ENCODE assay signal across 8 mouse cellular contexts in the genomic region with DNA sequence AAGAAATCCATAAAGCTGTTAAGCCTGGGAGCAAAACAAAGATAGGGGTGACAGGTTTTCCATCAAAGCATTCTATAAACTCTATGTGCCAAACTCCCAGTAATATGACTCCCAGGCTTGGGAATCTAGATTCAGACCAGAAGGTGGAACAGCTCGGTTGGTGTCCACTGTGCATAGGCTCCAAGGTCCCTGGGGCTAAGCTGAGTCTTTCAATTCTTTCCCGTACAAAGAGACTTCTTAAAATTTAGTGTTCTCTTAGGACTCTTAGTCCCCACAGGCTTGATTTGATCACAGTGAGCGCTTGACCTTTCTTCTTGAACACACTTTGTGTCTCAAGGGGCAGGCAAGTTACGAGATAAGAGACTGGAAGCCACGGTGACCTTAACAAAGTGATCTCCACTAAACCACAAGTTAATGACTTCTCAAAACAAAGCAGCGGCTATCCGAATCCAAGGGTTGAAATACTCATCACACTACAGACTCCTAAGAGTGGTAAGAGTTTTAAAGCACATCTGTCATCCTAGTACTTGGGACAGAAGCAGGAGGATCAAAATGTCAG. TPM values are rescaled to one million over a fixed set of nuclear protein-coding genes. Genes with fewer than 3 reads are reported as not detected.
A peak's percentile ranks its signal among the peaks of the same experiment; 100 is the strongest.
DNase-seq lines count a peak whose midpoint lies in the region; ATAC-seq and TF ChIP-seq lines count a peak whose summit lies in the region.
"Had no signal": no experiment of that assay in that cellular context is flagged by ENCODE, and none has a peak within 500 bp of the region (broad histone marks: within the 10 kb centered on the region; RNA-seq: fewer than 3 reads in every experiment).

No protein-coding gene starts in this region.

- 0 out of 4 replicates have a peak overlapping the region, but pooled peaks of 1 of the 2 experiments have one; percentile 41 for H3K27ac ChIP-seq in heart, embryonic 14.5 days (replicated peaks in 1 of 2; ENCODE audit: control insufficient read depth in 1 of 2, insufficient read depth in 1 of 2, low read depth in 2 of 2, low read length in 2 of 2)
- no peak overlapping the region for H3K27ac ChIP-seq in thymus, adult 2 months (ENCODE audit: control insufficient read depth, insufficient read depth, low read length)
- H3K27ac ChIP-seq: macrophage had no signal

- H3K27me3 ChIP-seq in heart, embryonic 14.5 days (ENCODE audit: control insufficient read depth, insufficient read depth, low read length): peaks cover 9% of the 10 kb centered on the region
- no peaks in the 10 kb centered on the region for H3K27me3 ChIP-seq in thymus, adult 2 months (ENCODE audit: control insufficient read depth, insufficient read depth, low read length)

- peaks cover 6 to 17% of the 10 kb centered on the region in 2 experiments for H3K4me1 ChIP-seq in heart, embryonic 14.5 days (ENCODE audit: control insufficient read depth in 2 of 2, insufficient read depth in 2 of 2, low read length in 2 of 2)
- no peaks in the 10 kb centered on the region for H3K4me1 ChIP-seq in thymus, adult 2 months (replicated peaks; ENCODE audit: control insufficient read depth, insufficient read depth, low read length)

- no peak for TF ChIP-seq CTCF in thymus, adult 2 months (IDR thresholded peaks at IDR 0.05; ENCODE audit: borderline replicate concordance, control insufficient read depth, extremely low read depth, insufficient read depth, low read length, poor library complexity)

- no peaks in the 10 kb centered on the region for H3K9me3 ChIP-seq in heart, embryonic 14.5 days (ENCODE audit: control insufficient read depth, low read length)

- no peak for ATAC-seq in heart, embryonic 14.5 days (ENCODE audit: insufficient number of reproducible peaks, insufficient read depth, low FRiP score, low read depth)
- peak; percentile 28 for ATAC-seq in activated CD4-positive, CD25-positive, alpha-beta regulatory T cell, adult 4 months

- no peak overlapping the region for H3K9ac ChIP-seq in heart, embryonic 14.5 days (ENCODE audit: low read length)

- H3K36me3 ChIP-seq in heart, embryonic 14.5 days (ENCODE audit: control insufficient read depth, insufficient read depth, low read length): no peaks in the 10 kb centered on the region
- H3K36me3 ChIP-seq in thymus, adult 2 months (ENCODE audit: control insufficient read depth, insufficient read depth, low read length): no peaks in the 10 kb centered on the region

- peak overlapping the region; percentile 0; the same call in 1 of the 2 replicates for H3K4me2 ChIP-seq in heart, embryonic 14.5 days (ENCODE audit: low read length)

- 19% methylated on average over 7 of the region's 7 CpGs for WGBS in heart, embryonic 14.5 days
- 72% methylated on average over 7 of the region's 7 CpGs for WGBS in thymus, adult 2 months

- H3K4me3 ChIP-seq in heart, embryonic 14.5 days (ENCODE audit: control insufficient read depth in 1 of 2, insufficient read depth in 1 of 2, low read depth in 1 of 2, low read length in 2 of 2): no peak overlapping the region
- H3K4me3 ChIP-seq in thymus, adult 2 months (ENCODE audit: control insufficient read depth, insufficient read depth, low read length): no peak overlapping the region

- no peak for TF ChIP-seq POLR2A in thymus, adult 2 months (IDR thresholded peaks at IDR 0.05; ENCODE audit: control insufficient read depth, extremely low read depth, insufficient read depth, low read length, poor library complexity)

- no peak for DNase-seq in heart, postnatal 4 days
- peak; percentile 15 for DNase-seq in embryo, embryonic 10 days (ENCODE audit: low spot score)
- DNase-seq in kidney, postnatal 10 days: peak; percentile 29
- DNase-seq in thymus, postnatal 10 days (ENCODE audit: low spot score in 2 of 2): no peak
- no peak for DNase-seq in thymus, adult 2 months

RNA-seq across cellular contexts. Expression of a gene that starts 41.3 kb away (rescaled TPM):
- polyA plus RNA-seq in heart, embryonic 14.5 days (2014; fragmentation: Nextera tagmentation; extraction: Ambion mirVana): 6.1 and 6.8 TPM in 2 replicates
- total RNA-seq in heart, postnatal 4 days (2021): 1 to 10 TPM; 5.1 to 5.5 TPM
- 10 to 100 TPM; 24.7 to 25.9 TPM for polyA plus RNA-seq in activated CD4-positive, CD25-positive, alpha-beta regulatory T cell, adult 4 months (2017; shearing (Covaris generic))
- polyA plus RNA-seq in thymus, adult 2 months (2012; rRNA removed): 8.4 and 9.1 TPM in 2 replicates

Comparison
In these comparisons a context has a peak if more than half of its experiments do, and no peak if none do; other contexts are left out.
1. DNase-seq: peak in embryo, embryonic 10 days (single experiment) and kidney, postnatal 10 days (single experiment); none in heart, postnatal 4 days (single experiment), thymus, postnatal 10 days (0 of 2) and thymus, adult 2 months (single experiment).